Mouse (Mus musculus): Measurements from ENCODE around the gene Sult2b1.

- TF ChIP-seq ZNF384 (IDR thresholded peaks at IDR 0.05; ENCODE audit: low read depth, low read length): no peak
- TF ChIP-seq MAFK (IDR thresholded peaks at IDR 0.05; ENCODE audit: insufficient read depth, low read depth, low read length): no peak
Observed at GRCm38 (mm10) chr7:45689800-45690199, 94.7 kb downstream of the Sult2b1 start.

Data from ES-E14 (cell line).